Mouse (Mus musculus) midbrain, embryonic 16.5 days (tissue): ENCODE results near the gene Otx1. TPM values are rescaled to one million over a fixed set of nuclear protein-coding genes. Genes with fewer than 3 reads are reported as not detected.

Source experiments
- ATAC-seq: fragments of 200-750 bp; cut with Nextera tagmentation; 2 replicates; pipeline ENCODE4 v1.8.0; 2017; ENCODE audit warnings: moderate TSS enrichment
- H3K27ac ChIP-seq: fragments of 300-500 bp; sonication (generic); 2 replicates; pipeline ENCODE4 v1.5.1; 2014; ENCODE audit warnings: mild to moderate bottlenecking, low read length, mixed read lengths
- H3K27me3 ChIP-seq: fragments of 300-500 bp; sonication (generic); 2 replicates; pipeline ENCODE4 v1.6.1; 2014; ENCODE audit warnings: low read depth, low read length, mixed read lengths; ENCODE audit not compliant: control insufficient read depth, insufficient read depth
- H3K36me3 ChIP-seq: fragments of 300-500 bp; sonication (generic); 2 replicates; pipeline ENCODE4 v1.6.1; 2014; ENCODE audit warnings: mild to moderate bottlenecking, low read length, moderate library complexity, mixed read lengths; ENCODE audit not compliant: control insufficient read depth, insufficient read depth
- H3K4me1 ChIP-seq: fragments of 300-500 bp; sonication (generic); 2 replicates; pipeline ENCODE4 v1.6.1; 2014; ENCODE audit warnings: mild to moderate bottlenecking, low read length, mixed read lengths; ENCODE audit not compliant: control insufficient read depth, insufficient read depth
- H3K4me2 ChIP-seq: fragments of 300-500 bp; sonication (generic); 2 replicates; pipeline ENCODE4 v1.6.1; 2014; ENCODE audit warnings: mild to moderate bottlenecking, low read length, mixed read lengths
- H3K4me3 ChIP-seq: fragments of 300-500 bp; sonication (generic); 2 replicates; pipeline ENCODE4 v1.5.1; 2014; ENCODE audit warnings: low read depth, mild to moderate bottlenecking, low read length, moderate library complexity, mixed read lengths
- H3K9ac ChIP-seq: fragments of 300-500 bp; sonication (generic); 2 replicates; pipeline ENCODE4 v1.6.1; 2014; ENCODE audit warnings: low read depth, low read length, mixed read lengths
- H3K9me3 ChIP-seq: fragments of 300-500 bp; sonication (generic); replicated peaks from 2 replicates; pipeline ENCODE4 v1.6.1; 2014; ENCODE audit warnings: mild to moderate bottlenecking, low read length, mixed read lengths; ENCODE audit not compliant: control insufficient read depth, poor library complexity, severe bottlenecking
- WGBS: fragments of 180-500 bp; shearing (Covaris S2); extraction: QIAGEN DNeasy Blood & Tissue Kit; methylation state at CpG from one replicate; pipeline ENCODE4 v1.1.7; 2014; 5-methylcytosine and 5-hydroxymethylcytosine counted together
- polyA plus RNA-seq: library from polyadenylated mRNA; unstranded; fragments of >200 nt; fragmentation: Nextera tagmentation; extraction: Ambion mirVana; gene quantifications from 2 replicates; pipeline ENCODE4 v1.2.1, GENCODE M21; 2015

Gene Otx1
- polyA plus RNA-seq, 1 experiment from 2014 or later: 9.8 TPM

DNA sequence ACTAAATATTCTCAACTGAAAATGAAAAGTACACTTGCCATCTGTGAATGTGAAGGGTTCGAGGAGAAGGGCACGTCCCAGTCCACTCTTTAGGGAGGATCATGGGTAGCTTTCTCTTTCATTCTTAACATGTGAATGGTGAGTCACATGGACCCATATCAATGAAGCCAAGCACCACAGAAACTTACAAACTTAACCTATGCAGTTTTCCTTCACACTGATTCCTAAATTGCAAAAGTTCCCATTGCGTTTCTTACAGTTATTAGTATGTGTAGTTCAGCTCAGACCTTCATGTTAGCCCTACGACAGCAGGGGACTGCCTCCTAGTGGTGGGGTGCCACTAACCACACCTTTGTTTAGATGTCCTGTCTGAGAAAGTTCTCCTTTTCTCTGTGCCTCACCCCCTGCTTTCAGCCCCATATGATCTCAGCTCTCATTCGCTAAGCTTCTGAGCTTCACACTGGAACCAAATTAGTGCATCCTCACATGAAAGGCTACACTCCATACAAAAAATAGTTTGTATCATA, 28.6 kb downstream of the Otx1 start:
- Histone ChIP-seq H3K27ac (no peak overlapping the region), H3K4me1 (no peaks in the 10 kb centered on the region), H3K4me3 (no peak overlapping the region), H3K4me2 (no peak overlapping the region), H3K9me3 (0 out of 2 replicates have a peak, but pooled peaks cover 2% of the 10 kb centered on the region), H3K36me3 (no peaks in the 10 kb centered on the region), H3K9ac (no peak overlapping the region), H3K27me3 (no peaks in the 10 kb centered on the region)
- WGBS: 83% methylated on average over 5 of the region's 5 CpGs
- no peak for ATAC-seq

DNA sequence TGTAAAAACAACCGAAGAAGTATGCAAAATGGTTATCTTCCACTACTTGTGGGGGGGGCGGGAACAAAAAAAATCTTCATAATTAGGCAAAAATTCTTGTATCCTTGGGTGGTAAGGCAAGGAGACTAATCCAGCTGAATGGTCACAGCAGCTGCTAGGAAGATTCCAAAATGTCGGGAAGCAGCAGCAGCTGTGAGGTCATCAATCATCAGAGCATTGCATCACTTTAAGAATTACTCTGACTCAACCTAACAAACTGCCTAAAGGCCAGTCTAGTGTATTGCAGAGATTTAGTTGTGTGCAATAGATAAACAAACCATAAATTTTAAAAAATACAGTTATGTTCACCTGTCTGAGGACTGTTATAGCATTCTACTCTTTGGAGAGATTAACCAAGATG, 29.1 kb downstream of the Otx1 start:
- no peak overlapping the region for H3K9ac ChIP-seq
- no peak overlapping the region for H3K4me2 ChIP-seq
- no peaks in the 10 kb centered on the region for H3K36me3 ChIP-seq
- no peak for ATAC-seq
- 0 out of 2 replicates have a peak, but pooled peaks cover 2% of the 10 kb centered on the region for H3K9me3 ChIP-seq
- no peak overlapping the region for H3K27ac ChIP-seq
- H3K4me3 ChIP-seq: no peak overlapping the region
- 84% methylated on average over 3 of the region's 3 CpGs for WGBS
- no peaks in the 10 kb centered on the region for H3K4me1 ChIP-seq
- no peaks in the 10 kb centered on the region for H3K27me3 ChIP-seq

DNA sequence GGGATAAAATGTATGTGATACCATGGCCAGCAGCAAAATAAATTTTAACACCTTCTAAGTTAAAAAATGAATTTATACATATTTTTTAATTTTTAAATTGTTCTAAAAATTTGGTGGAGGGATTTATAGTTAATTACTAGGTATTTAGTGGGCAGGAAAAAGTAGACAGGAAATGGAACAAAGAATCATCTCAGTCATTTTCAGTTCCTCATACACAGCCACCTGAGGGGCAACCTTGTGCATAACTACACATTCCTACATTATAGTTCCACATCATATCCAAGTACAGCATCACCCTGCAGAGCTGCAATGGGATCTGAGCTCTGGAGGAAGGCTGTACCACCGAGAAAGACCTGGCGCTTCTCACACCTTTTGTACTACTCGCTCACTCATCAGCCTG, 33.8 kb downstream of the Otx1 start:
- 98% methylated on average over 3 of the region's 3 CpGs for WGBS
- H3K4me2 ChIP-seq: no peak overlapping the region
- H3K9ac ChIP-seq: no peak overlapping the region
- H3K27me3 ChIP-seq: no peaks in the 10 kb centered on the region
- H3K4me3 ChIP-seq: no peak overlapping the region
- ATAC-seq: no peak
- H3K27ac ChIP-seq: no peak overlapping the region
- no peaks in the 10 kb centered on the region for H3K36me3 ChIP-seq
- H3K9me3 ChIP-seq: no peaks in the 10 kb centered on the region
- no peaks in the 10 kb centered on the region for H3K4me1 ChIP-seq

DNA sequence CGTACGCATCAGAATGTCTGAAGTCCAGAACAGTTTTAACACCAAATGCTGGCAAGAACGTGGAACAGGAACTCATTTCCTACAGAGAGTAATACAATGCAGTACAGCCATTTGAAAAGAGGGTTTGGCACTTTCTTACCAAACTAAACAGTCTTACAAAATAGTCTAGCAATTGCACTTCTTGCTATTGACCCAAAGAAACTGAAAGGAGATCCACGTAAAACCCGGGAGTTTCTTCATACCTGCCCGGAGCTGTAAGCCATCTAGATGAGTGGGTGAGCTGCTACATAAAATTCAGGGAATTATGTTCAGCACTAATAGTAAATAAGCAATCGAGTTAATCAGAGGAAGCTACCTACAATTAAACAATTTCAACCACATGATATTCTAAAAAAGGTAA, 47.5 kb downstream of the Otx1 start:
- no peak for ATAC-seq
- 91% methylated on average over 7 of the region's 7 CpGs for WGBS
- no peak overlapping the region for H3K4me2 ChIP-seq

DNA sequence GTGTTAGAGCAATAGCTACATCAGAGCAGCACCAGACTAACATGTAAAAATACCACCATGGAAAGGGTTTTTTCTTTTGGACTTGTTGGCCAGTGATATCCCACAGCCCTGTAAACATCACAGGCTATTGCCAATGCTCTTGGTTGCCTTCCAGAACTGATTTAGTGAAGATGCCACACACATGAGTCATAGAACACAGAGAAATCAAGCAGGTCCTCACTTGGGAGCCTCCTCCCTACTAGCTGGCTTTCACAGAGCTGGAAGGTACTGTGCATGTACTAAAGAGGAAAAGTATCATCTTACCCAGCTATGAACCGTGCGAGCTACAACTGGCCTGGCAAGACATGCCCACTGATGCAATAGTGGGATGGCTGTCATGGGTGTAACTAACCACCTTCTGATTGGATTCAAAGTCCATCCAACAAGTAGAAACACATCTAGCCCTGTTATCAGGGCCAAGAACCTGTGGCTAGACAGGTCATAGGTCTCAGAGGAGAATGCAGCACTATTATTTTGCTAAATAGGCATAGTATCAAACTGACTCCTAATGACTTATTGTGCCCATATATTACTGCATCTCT, 51.0 kb downstream of the Otx1 start:
- H3K4me3 ChIP-seq: no peak overlapping the region
- no peaks in the 10 kb centered on the region for H3K27me3 ChIP-seq
- WGBS: 97% methylated on average over 2 of the region's 2 CpGs
- no peak overlapping the region for H3K9ac ChIP-seq
- H3K27ac ChIP-seq: no peak overlapping the region
- H3K36me3 ChIP-seq: no peaks in the 10 kb centered on the region
- H3K9me3 ChIP-seq: no peaks in the 10 kb centered on the region
- H3K4me1 ChIP-seq: no peaks in the 10 kb centered on the region
- H3K4me2 ChIP-seq: no peak overlapping the region
- no peak for ATAC-seq

More for the DNA sequence above, 47.5 kb downstream of the Otx1 start:
- Histone ChIP-seq H3K27me3 (no peaks in the 10 kb centered on the region), H3K27ac (no peak overlapping the region), H3K4me3 (no peak overlapping the region), H3K9ac (no peak overlapping the region), H3K4me1 (no peaks in the 10 kb centered on the region), H3K9me3 (no peaks in the 10 kb centered on the region), H3K36me3 (no peaks in the 10 kb centered on the region)

DNA sequence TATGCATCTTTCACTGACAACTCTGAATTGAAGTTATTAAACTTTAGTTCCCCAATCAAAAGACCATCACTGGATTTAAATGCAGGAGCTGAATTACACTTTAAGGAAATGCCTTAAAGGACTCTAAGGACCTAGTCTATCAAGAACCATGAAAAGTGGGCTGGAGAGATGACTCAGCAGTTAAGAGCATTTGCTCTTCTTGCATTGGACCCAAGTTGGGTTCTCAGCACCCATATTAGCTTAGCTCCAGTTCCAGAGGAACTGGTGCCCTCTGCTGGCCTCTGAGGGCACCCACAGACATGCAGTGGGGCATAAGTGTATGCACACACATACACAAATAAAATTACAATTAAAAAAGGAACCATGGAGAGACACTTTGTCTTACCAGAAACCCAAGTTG, 52.6 kb downstream of the Otx1 start:
- no peaks in the 10 kb centered on the region for H3K9me3 ChIP-seq
- no peak overlapping the region for H3K4me2 ChIP-seq
- H3K4me1 ChIP-seq: no peaks in the 10 kb centered on the region
- no peaks in the 10 kb centered on the region for H3K36me3 ChIP-seq
- no peak overlapping the region for H3K9ac ChIP-seq
- H3K4me3 ChIP-seq: no peak overlapping the region
- no peak for ATAC-seq
- no peaks in the 10 kb centered on the region for H3K27me3 ChIP-seq
- H3K27ac ChIP-seq: no peak overlapping the region
